Mouse (Mus musculus): ENCODE results near the gene Arel1.

The Arel1 gene

GRCm38 (mm10) chr12:84970428-84971096, at the start of gene Arel1, which contains the start of gene Fcf1:
Gene Arel1 (minus strand): TSS chr12:84970900.
Gene Fcf1 (plus strand): TSS chr12:84970897.
- peak; percentile 76 to 87 for DNase-seq (ENCODE audit: low spot score in 2 of 2)

GRCm38 (mm10) chr12:85012185-85012584, 41.5 kb upstream of the Arel1 start:
- DNase-seq (ENCODE audit: low spot score in 2 of 2): no peak

- no peak for DNase-seq (ENCODE audit: low spot score in 2 of 2)
Observed at GRCm38 (mm10) chr12:85010541-85010940, 39.8 kb upstream of the Arel1 start.

- no peak for DNase-seq (ENCODE audit: low spot score in 2 of 2)
Observed at GRCm38 (mm10) chr12:85009776-85010175, 39.1 kb upstream of the Arel1 start.

GRCm38 (mm10) chr12:85007021-85007420, 36.3 kb upstream of the Arel1 start:
- DNase-seq (ENCODE audit: low spot score in 2 of 2): no peak

- DNase-seq (ENCODE audit: low spot score in 2 of 2): no peak
Observed at GRCm38 (mm10) chr12:85006206-85006605, 35.5 kb upstream of the Arel1 start.

GRCm38 (mm10) chr12:84999053-84999452, 28.4 kb upstream of the Arel1 start:
- DNase-seq (ENCODE audit: low spot score in 2 of 2): no peak

- DNase-seq (ENCODE audit: low spot score in 2 of 2): peak; percentile 55 to 64
Observed at GRCm38 (mm10) chr12:84996501-84997398, 26.1 kb upstream of the Arel1 start.

- DNase-seq (ENCODE audit: low spot score in 2 of 2): peak; percentile 95 to 96
Observed at GRCm38 (mm10) chr12:84996083-84996496, 25.4 kb upstream of the Arel1 start, which contains the start of gene Ylpm1. Gene Ylpm1 (plus strand): TSS chr12:84996321.

GRCm38 (mm10) chr12:84995112-84995761, 24.5 kb upstream of the Arel1 start:
- DNase-seq (ENCODE audit: low spot score in 2 of 2): no peak

GRCm38 (mm10) chr12:84989456-84989855, 18.8 kb upstream of the Arel1 start:
- DNase-seq (ENCODE audit: low spot score in 2 of 2): no peak

GRCm38 (mm10) chr12:84979264-84979862, 8.7 kb upstream of the Arel1 start:
- DNase-seq (ENCODE audit: low spot score in 2 of 2): no peak

- no peak for DNase-seq (ENCODE audit: low spot score in 2 of 2)
Observed at GRCm38 (mm10) chr12:84969656-84970427, 858 bp downstream of the Arel1 start.

- DNase-seq (ENCODE audit: low spot score in 2 of 2): no peak
Observed at GRCm38 (mm10) chr12:84968831-84969655, 1.7 kb downstream of the Arel1 start.

- DNase-seq (ENCODE audit: low spot score in 2 of 2): no peak
Observed at GRCm38 (mm10) chr12:84962606-84963005, 8.1 kb downstream of the Arel1 start.

- DNase-seq (ENCODE audit: low spot score in 2 of 2): no peak
Observed at GRCm38 (mm10) chr12:84958794-84959356, 11.8 kb downstream of the Arel1 start.

- no peak for DNase-seq (ENCODE audit: low spot score in 2 of 2)
Observed at GRCm38 (mm10) chr12:84956317-84956716, 14.4 kb downstream of the Arel1 start.

GRCm38 (mm10) chr12:84952351-84952750, 18.3 kb downstream of the Arel1 start:
- DNase-seq (ENCODE audit: low spot score in 2 of 2): no peak

GRCm38 (mm10) chr12:84951531-84951930, 19.2 kb downstream of the Arel1 start:
- DNase-seq (ENCODE audit: low spot score in 2 of 2): no peak

- DNase-seq (ENCODE audit: low spot score in 2 of 2): no peak
Observed at GRCm38 (mm10) chr12:84950763-84951162, 19.9 kb downstream of the Arel1 start.
